Mouse (Mus musculus): Measurements from ENCODE around the gene Fam207a.
A peak's percentile ranks its signal among the peaks of the same experiment; 100 is the strongest.

DNA sequence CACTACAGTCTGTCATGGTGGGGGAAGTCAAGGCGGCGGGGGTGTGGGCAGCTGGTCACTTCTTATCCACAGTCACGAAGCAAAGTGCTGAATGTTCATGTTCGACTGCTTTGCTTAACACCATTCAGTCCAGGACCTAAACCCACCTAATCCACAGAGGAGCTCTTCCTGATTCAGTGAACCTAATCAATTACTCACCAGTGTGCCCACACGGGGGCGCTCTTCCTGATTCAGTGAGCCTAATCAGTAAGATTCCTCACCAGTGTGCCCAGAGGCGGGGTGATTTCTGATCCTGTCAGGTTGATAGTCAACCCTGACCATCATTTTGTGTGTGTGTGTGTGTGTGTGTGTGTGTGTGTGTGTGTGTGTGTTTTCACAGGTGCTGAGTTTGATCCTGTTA lies 27.6 kb upstream of the Fam207a start:
- TF ChIP-seq CTCF (IDR thresholded peaks at IDR 0.05; ENCODE audit: low read depth) (peak; percentile 29; the same call in 1 of the 2 replicates), EP300 (IDR thresholded peaks at IDR 0.05; ENCODE audit: low read depth) (no peak)
